Mouse (Mus musculus): ENCODE data around the gene Ccdc136. TPM values are rescaled to one million over a fixed set of nuclear protein-coding genes. Genes with fewer than 3 reads are reported as not detected.
"Not testable (repeated sequence)": the region's sequence is repeated elsewhere in the genome, so short reads cannot be mapped to it uniquely, and the experiment has no call there.

Gene Ccdc136
- 1 to 10 TPM; 3.4 to 3.9 TPM for total RNA-seq (2021)
- 1.2 and 2.1 TPM in 2 replicates for polyA plus RNA-seq (2012; rRNA removed)
- long read RNA-seq, partial matches to known transcripts, result 1 of 4 reads
- long read RNA-seq, other reads (novel, unspliced or antisense), result 2 of 4 reads

GRCm38 (mm10) chr6:29395910-29396713 lies at the start of gene Ccdc136:
Ccdc136 (plus strand) TSS chr6:29396309.
- peak; percentile 89 for DNase-seq

DNA sequence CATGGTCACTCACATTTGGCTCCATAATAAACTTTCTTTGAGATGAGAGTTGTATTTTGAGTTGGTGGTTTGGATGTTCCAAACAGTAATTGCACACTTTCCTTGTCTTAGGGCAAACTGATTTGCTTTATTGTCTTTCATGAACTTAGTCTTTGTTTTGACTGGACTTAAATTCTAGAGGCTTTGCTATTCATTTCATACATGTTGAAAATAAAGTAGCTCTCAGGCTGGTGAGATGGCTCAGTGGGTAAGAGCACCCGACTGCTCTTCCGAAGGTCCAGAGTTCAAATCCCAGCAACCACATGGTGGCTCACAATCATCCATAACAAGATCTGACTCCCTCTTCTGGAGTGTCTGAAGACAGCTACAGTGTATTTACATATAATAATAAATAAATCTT lies 49.6 kb upstream of the Ccdc136 start:
- DNase-seq, result not testable (repeated sequence)

- DNase-seq, result no peak
These were observed 48.9 kb upstream of the Ccdc136 start for GRCm38 (mm10) chr6:29347189-29347588.

- DNase-seq, result peak; percentile 100
These were observed 48.3 kb upstream of the Ccdc136 start, which contains the start of gene Calu for GRCm38 (mm10) chr6:29347665-29348370. Calu (plus strand) TSS chr6:29348069.

DNA sequence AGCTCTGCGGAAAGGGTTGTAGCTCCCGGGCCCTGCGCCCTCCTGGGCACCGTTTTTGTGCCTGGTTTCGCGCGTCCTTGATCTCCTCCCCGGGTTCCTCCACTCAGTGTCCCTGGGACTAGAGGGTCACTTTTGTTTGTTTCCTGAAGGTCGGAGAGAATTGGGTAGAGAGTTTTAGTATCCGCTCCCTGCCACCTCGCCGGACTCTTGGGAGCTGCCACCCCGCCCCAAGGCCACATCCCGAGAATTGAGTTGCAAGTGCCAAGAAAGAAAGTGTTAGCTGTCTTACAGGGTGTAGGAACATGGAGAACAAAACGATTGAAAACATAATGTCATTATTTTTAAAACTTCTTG lies 47.8 kb upstream of the Ccdc136 start:
- DNase-seq, result no peak

GRCm38 (mm10) chr6:29351613-29352012 lies 44.5 kb upstream of the Ccdc136 start:
- DNase-seq, result no peak

GRCm38 (mm10) chr6:29352816-29353215 lies 43.3 kb upstream of the Ccdc136 start:
- DNase-seq, result no peak

DNA sequence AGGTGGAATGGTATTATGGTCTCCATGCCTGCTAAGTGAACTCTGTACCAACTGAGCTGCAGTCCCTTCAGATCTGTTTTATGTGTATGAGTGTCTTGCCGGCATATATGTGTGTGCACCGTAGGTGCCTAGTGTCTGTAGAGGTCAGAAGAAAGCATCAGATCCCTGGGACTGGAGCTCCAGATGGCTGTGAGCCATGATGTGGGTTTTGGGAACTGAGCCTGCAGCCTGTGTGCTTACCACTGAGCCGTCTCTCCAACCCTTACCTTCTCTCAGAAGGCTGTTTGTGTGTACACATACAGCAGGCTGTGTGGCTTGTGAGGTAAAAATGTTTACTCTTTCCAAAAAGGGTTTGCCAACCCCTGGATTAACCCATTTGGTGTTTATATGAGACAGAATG lies 36.7 kb upstream of the Ccdc136 start:
- DNase-seq, result no peak

DNA sequence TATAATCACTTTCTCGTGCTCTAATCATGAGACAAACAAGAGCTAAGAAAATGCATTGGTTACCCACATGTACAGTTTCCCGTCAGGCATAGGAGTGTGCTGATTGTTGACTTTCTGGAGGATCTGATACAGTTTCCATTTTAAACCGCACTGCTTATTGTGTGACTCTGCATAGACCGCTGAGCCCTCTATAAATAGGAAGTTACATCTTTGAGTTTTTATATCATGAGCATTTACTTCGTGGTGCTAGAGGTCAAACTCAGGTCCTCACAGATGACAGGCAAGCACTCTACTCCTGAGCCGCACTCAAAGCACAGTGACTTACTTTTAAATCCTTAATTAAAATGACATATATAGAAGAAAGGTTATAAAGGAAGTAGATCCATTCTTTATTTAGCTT lies 35.9 kb upstream of the Ccdc136 start:
- DNase-seq, result no peak

DNA sequence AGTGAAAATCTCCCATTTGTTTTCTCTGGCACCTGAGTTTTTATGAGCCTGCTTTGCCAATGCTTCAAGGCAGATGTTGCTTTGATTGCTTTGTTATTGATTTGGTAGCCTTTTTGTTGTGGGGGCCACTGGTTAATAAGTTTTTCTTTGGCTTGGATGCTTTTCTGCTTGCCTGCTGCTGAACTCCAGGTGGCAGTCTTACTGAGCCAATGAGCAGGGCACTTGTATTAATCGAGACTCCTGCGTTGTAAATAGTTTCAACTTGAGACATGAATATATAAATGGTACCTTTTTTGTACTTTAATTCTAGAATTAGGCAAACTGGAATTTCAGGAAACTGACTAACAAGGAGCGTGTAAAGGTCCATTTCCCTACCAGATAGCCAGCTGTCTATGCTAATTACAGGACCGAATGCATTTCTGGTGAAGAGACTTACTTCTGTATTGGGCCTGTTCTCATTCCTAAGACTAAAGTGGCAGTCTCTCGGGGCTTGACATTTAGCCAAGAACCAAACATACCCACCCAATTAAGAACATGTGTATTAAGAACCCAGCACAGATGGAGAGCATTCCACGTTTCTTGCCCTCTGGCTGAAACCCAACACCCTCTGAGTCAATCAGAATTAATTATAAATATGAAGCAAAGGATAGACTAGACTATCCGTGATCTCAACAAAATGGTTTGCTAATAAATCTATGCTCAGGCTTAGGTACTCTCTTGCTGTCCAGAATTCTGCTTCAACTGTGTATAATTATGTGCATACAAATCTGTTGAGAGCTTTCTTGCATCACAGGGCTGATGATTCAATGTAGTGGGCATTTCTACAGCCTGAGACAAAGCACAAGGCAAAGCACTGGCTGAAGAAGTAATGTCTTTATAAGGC lies 33.6 kb upstream of the Ccdc136 start:
- DNase-seq, result peak; percentile 31

DNA sequence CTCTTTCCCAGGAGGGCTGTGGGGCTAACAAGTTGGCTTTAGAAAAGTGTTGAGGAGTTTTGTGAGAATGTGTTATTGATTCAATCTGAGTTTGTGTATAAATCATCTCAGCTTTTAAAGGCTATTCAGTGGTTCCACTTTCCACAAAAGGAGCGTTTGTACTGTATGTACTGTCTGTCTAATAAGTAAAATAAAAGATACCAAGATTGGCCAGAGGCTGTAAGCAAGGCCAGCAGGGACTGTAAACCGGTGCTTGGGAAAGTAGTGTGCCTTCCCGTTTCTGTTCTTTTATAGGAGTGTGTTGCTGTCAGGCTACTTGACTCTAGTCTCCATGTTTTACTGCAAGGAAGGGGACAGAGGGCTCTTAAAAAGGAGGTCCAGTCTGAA lies 33.0 kb upstream of the Ccdc136 start:
- no peak for DNase-seq

DNA sequence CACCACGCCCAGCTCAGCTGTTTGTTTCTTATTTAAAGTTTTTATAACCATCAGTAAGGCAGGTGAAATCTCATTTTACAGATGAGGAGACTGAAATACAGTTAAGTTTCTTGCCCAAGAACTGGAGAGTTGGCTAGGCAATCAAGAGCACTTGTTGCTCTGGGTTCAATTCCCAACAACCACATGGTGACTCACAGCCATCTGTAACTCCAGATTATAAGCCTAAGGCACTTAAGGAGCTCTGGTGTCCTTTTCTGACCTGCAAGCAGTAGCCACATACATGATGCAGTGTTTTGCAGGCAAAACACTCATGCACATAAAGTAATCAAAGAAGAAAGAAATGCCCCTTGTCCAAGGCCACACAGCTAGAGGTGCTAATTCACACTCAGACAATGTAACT lies 30.8 kb upstream of the Ccdc136 start:
- DNase-seq, result no peak

DNA sequence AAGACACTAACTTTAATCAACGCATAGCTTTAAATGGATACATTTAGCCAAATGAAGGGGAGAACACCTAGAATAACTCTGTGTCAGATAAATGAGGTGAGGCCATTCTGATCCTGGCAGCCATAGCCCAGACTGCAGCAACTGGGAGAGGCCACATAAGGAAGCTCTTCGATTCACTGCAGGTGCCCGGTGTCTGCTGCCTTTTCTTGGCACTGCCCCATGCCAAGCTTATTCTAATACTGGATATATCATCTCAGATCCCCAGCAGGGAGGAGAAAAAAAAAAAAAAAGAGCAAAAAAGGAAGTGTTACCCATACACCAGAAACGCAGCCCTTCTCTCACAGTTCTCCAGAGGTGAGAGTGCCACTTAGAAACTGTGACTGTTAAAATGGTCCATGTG lies 18.7 kb upstream of the Ccdc136 start:
- DNase-seq, result no peak

DNA sequence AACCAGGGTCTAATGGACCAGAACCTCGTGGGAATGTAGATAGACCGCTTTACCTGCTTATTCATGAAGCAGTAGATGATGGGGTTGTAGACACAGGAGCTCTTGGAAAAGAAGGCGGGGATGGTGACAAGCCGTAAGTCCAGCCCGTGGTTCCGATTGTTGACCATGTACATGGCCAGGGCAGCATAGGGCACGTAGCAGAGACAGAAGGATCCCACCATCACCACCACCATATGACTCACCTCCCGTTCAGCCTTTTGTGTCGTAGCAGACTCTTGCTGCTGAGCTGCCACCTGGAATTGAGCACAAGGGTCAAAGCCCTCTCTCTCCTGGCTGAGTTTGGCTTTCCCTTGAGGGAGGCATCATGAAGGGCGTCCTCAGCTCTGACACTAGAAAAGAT lies 17.4 kb upstream of the Ccdc136 start:
- DNase-seq, result no peak

GRCm38 (mm10) chr6:29379954-29380353 lies 16.2 kb upstream of the Ccdc136 start:
- no peak for DNase-seq

- DNase-seq, result no peak
These were observed 13.7 kb upstream of the Ccdc136 start for GRCm38 (mm10) chr6:29382442-29382841.

DNA sequence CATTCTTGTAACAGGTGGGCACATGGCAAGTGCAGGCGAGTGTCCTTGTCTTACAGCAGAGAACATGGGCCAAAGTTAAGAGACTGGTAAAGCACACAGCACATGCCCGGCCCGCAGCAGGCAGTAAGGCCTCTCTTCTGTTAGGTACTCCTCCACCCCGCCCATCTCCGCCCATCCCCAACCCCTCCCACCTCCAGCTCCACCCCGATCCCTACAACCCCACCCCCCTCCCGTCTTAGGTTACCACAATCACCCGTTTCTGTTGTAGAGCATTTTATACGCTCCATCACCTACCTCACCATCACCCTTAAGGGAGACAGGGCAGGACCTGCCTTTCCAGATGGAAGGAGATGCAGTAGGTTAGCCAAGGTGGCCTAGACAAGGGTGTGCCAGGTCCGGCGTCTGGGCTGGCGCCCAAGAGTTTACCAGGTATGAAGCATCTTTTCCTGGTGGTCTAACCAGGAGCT lies 8.0 kb upstream of the Ccdc136 start, which contains the start of gene Opn1sw:
Opn1sw (minus strand) TSS at position 417 of the 467 bp plus-strand sequence.
- no peak for DNase-seq

DNA sequence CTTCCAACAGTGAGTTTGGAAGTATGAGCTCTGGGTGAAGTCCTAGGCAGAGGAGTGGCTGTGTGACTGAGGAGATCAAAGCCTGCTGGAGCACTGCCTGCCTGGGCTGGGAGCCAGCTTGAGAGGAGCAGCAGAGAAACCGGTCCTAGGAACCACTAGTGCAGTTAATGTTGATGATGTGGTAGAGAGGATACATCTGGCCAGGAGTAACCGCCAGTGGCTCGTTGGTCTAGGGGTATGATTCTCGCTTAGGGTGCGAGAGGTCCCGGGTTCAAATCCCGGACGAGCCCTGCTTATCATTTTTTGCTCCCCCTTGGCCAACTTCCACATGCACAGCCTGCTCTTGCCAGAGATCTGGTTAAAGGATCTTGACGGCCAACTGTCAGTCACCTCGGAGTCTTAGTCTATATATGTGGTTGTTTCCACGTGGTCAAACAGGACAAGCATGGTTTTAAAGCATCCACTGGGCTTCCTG lies 7.5 kb upstream of the Ccdc136 start:
- peak; percentile 89 for DNase-seq

DNA sequence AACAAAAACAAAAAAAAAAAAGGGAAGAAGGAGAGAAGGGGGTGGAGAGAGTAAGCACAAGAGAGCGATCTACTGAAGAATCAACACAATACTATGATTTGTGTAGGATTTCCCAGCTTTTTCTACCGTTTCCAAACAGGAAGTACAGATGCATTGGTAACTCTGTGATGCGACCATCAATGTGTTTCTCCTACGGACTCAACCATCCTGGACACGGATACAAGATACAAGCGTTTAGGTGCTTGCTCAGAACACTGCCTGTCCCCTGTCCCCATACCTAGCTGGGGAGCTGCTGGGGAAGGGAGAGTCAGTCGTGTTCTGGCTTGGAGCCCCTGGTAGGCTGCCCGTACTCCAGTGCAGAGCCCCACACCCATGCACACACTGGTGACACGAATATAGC lies 6.7 kb upstream of the Ccdc136 start:
- no peak for DNase-seq

- DNase-seq, result not testable (repeated sequence)
These were observed 5.6 kb upstream of the Ccdc136 start for GRCm38 (mm10) chr6:29390500-29390899.

GRCm38 (mm10) chr6:29391241-29391640 lies 4.9 kb upstream of the Ccdc136 start:
- not testable (repeated sequence) for DNase-seq

DNA sequence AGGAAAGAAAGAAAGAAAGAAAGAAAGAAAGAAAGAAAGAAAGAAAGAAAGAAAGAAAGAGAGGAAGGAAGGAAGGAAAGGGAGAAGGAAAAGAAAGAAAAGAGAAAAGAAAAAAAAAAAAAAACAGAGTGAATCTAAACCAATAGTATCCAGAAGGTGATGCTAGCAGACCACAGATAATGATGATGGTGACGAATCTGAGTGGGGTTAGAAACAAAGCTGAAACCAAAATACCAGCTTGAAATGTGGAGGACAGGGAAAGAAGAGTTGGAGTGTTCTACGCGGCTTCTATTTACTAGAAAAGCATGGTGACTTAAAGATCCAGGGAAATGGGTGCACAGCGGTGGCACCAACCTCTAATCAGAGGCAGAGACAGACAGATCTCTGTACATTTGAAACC lies 4.3 kb upstream of the Ccdc136 start:
- no peak for DNase-seq
